Mouse (Mus musculus) MEL-GATA-1-ER (cell line): ENCODE measurements around the gene Bub1b.
"Not testable (repeated sequence)": the region's sequence is repeated elsewhere in the genome, so short reads cannot be mapped to it uniquely, and the experiment has no call there.

Experiments
- DNase-seq: peaks from one replicate; pipeline ENCODE4 v3.0.0-alpha.2; 2012; ENCODE audit warnings: low read depth; ENCODE audit errors: extremely low read depth

Bub1b gene

DNA sequence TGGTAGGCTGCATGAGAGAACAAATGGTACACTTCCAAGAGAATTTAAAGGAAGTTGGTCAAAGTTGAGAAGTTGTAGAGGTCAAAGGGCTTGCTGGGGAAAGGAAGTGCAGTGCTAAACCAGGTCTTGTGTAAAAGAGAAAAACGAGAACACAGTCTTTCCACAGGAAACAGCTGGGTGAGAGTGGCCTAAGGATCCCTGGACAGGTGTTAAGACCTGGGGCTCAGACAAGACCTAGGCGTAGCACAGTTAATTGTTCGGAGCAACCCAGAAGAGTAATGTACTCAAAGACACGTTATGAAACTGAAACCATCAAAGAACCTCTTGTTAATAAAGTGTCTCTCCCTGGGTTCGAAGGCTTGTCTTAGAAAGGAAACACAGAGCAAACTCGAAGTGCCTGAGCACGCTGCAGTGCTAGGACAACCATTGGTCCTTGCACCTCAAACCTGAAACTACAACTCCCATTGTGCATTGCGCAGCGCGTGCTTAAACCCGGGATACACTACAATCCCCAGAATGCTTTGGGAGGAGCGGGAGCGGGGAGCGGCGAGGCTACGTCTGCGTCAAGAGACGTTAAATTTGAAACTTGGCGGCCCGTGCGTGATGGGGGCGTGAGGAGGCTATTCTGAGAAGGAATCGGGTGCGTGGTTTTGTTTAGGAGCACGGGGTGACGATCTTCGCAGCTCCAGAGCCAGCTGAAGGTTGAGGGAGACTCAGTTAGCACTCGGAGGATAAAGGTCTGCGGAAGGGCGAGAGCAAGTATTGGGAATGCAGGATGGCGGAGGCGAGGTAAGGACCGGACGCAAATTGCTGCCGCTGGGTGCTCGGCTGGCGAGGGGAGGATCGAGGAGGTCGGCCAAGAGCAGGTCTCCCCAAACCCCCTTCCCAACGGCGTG lies at the start of gene Bub1b:
Gene Bub1b, plus strand, starts transcription at position 539 of the 896 bp plus-strand sequence.
- peak; percentile 86 for DNase-seq

- DNase-seq, result no peak
Observed at GRCm38 (mm10) chr2:118548421-118549221, 49.4 kb upstream of the Bub1b start.

- peak; percentile 96 for DNase-seq
Observed at GRCm38 (mm10) chr2:118549507-118550473, 48.2 kb upstream of the Bub1b start, which contains the start of gene Bmf. Gene Bmf (minus strand): TSS chr2:118549687.

- DNase-seq, result no peak
Observed at GRCm38 (mm10) chr2:118551606-118552005, 46.4 kb upstream of the Bub1b start.

DNA sequence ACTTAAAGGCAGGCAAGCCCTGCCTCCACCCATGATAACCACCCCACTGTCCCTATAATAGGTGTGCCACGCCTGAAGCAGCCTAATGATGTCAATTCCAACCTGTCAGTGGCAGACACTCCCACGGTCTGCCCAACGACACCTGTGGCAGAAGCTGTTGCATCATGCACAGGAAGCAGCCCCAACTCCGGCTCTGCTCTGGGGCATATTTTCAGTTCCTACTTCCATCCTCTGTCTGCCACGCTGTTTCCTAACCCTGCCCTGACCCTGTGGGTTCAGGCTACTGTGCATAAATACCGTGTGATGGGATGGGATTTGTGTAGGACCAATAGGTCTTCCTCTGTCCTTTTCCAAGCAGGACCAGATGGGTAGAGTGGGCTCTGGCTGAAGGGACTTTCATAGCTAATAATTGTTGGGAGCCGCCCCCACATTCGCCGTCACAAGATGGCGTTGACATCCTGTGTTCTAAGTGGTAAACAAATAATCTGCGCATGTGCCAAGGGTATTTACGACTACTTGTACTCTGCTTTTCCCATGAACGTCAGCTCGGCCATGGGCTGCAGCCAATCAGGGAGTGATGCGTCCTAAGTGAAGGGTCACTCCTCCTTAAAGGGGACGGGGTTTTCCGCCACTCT lies 43.5 kb upstream of the Bub1b start:
- not testable (repeated sequence) for DNase-seq

GRCm38 (mm10) chr2:118558426-118558825 lies 39.6 kb upstream of the Bub1b start:
- DNase-seq, result no peak

DNA sequence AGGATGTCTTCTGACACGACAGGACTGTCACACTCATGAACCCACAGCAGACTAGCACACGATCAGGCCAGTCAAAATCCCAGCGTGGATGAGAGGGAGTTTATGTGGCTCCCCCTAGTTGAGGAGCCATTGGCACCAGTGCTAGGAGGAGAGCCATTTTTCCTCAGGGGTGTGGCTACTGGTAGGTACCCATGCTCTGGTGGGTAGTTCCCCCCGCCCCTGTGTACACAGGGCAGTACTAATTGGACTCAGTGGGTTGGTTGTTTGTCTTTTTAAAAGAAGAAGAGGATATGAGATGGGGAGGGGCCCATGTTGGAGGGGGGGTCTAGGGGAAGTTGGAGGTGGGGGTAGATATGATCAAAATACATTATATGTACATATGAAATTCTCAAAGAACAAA lies 36.0 kb upstream of the Bub1b start:
- DNase-seq, result no peak

DNA sequence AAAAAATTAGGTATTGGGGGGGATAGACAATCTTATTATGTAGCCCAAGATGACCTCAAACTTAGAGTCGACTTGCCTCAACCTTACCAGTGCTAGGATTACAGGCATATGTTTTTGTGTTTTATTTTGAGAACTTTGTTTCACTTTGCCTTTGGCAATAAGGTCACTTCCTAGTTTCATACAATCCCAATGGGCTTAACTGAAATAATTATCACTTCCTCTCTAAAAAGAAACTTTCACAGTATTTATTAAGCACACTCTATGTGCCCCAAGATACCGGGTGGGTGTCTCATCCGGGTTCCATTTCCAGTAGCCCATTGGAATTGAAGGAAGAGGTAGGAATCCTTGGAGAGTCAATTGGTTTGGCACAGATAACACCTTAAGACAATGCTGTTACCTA lies 35.6 kb upstream of the Bub1b start:
- DNase-seq, result no peak

GRCm38 (mm10) chr2:118567179-118567578 lies 30.8 kb upstream of the Bub1b start:
- DNase-seq, result no peak

DNA sequence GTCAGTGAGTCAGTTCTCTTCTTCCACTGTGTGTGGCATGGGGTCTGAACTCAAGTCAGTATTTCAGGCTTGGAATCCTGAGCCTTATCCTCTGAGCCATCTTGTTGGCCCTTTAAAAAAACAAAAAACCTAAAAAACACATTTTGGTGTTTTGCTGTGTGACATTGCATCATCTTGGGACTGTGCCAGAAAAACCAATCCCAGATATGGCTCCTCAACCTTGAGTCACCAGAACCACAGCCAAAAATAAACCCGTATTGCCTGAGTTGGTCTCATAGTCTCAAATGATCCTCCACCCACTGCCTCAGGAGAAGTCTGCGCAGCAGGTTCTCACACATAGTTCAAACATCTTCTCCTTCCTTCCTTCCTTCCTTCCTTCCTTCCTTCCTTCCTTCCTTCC lies 27.1 kb upstream of the Bub1b start:
- no peak for DNase-seq

DNA sequence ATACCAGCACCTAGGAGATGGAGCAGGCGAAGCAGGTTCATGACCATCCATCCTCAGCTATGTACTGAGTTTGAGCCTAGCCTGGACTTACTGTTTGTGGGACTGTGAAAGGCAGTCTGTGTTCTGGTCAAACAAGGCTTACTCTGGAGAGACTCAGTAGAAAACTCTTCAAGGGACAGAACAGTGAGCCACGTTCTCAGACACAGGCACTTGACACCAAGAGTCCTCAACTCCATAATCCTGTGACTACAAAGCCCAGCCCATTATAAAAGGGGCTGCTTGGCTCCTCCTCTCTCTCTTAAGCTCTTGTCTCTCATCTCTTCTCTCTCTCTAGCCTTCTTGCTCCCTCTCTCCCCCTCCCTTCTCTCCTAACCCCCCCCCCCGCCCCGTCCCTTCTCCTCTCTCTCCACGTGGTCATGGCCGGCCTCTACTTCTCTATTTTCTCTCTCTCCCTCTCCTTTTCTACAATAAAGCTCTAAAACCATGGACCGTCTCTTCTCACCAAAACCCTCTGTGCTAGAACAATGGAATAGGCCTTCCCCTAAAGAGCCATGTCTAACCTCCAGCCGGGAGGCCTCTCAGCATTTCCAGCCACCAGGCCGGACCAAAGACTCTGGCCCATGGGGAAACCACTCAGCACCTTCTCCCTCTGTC lies 25.7 kb upstream of the Bub1b start:
- no peak for DNase-seq

DNA sequence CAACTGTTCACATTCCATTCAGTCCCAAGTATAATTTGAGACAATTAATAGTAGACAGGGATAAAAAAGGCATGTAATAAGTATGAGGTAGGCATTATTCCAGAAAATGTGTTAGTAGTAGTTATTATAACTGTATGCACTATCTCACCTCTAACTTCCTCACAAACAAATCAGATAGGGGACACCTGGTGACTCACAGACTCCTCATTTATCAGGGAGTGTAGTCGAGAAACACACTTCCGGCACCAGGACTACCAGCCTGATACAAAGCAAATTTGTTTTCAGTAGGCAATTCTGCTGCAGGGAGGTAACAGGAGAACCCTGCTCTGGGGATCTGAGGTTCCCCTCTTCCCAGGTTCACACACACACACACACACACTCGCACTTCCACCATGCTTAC lies 24.9 kb upstream of the Bub1b start:
- DNase-seq, result peak; percentile 60

DNA sequence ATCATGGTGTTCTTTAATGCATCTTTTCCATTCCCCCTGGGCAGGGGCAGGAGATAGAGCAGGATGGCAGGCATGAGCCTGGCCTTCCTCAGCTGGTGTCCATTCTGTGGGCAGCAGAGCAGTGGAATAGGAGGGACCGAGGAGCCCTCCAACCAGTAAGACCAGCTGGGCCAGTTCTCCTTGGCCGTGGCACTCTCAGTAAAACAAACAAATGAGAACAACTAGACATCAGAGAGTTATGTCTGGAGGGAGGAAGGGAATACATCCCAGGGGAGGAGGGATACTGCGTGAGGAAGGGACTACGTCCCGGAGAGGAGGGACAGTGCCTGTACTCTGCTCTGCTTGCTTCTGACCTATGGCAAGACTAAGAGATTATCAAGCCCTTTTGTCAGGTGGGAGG lies 12.0 kb upstream of the Bub1b start:
- DNase-seq, result no peak

GRCm38 (mm10) chr2:118587686-118588085 lies 10.3 kb upstream of the Bub1b start:
- no peak for DNase-seq

DNA sequence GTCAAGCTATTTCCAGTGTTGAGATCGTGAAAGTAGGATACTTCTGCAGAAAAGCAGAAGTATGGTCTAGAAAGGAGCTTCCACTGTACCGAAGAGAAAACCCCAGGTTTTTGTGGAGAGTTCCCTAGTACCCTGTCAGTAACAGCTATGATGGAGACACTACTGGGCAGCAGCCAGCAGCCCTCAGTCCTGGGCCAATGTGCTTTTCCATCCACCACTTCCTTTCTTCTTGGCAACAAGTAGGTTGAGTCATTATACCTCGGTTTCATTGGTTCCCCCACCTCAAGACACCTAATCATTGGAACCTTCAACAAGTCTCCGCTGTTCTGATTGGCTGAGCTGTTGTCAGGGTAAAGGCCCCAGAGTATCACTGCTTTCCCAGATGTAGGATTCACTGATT lies 6.9 kb upstream of the Bub1b start:
- DNase-seq, result no peak

DNA sequence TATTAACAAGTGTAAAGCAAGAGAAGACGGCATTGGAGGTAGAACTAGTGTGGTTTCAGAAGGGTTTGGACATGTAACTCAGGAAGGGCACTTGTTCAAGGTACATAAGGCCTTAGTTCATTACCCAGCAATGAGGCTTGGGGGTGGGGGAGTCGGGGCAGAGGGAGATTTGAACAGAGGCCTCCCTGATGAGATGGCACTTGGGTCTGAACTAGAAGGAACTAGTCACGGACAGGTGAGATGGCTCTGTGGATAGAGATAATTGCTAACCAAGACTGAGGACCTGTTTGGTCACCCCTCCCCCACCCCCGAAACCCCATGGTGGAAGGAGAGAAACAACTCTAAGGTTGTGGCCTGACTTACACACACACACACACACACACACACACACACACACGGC lies 1.1 kb downstream of the Bub1b start:
- DNase-seq, result peak; percentile 22

GRCm38 (mm10) chr2:118601599-118602263 lies 3.7 kb downstream of the Bub1b start:
- no peak for DNase-seq

DNA sequence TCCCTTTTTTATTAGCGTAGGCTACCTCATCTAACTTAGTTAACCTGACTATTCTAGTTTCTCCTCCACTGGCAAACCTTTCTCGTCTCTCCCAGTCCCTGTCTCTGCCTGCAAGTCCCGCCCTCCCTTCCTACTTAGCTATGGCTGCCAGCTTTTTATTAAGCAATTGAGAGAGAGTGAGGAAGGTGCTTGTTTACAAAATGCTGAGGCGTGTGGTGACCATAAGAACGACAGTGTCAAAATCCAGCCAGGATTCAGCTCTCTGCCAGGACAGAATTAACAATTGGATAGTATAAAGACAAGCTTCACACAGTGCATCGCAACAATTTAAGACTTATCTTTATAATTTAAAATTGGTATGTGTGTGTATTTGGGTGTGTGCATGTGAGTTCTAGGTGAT lies 6.1 kb downstream of the Bub1b start:
- DNase-seq, result no peak

DNA sequence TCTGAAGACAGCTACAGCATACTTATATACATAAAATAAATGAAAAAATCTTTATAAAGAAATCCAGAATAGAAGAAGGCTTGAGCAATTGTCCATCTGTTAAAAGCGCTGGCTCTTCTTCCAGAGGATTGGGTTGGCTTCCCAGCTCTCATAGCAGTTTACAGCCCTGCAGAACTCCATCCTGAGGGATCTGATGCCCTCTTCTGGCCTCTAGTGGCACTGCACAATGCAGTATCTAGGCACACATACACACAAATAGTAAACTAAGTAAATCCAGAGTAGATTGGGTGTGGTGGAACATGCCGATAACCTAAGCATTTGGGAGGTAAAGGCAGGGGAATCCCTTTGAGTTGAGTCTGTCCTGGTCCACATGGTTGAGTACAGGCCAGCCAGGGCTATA lies 8.0 kb downstream of the Bub1b start:
- DNase-seq, result peak; percentile 31

GRCm38 (mm10) chr2:118606976-118607375 lies 9.0 kb downstream of the Bub1b start:
- no peak for DNase-seq
